In genomic region chr5:115009143-115009542, GRCm38 (mm10) we compare ENCODE assay signal across 18 mouse cellular contexts. TPM values are rescaled to one million over a fixed set of nuclear protein-coding genes. Genes with fewer than 3 reads are reported as not detected.
"Had no signal": no experiment of that assay in that cellular context is flagged by ENCODE, and none has a peak within 500 bp of the region (broad histone marks: within the 10 kb centered on the region; RNA-seq: fewer than 3 reads in every experiment).

No protein-coding gene starts in this region.

- H3K4me3 ChIP-seq: limb, embryonic 12.5 days; lung, embryonic 15.5 days; myocyte; neural tube, embryonic 15.5 days had no signal

- DNase-seq: kidney, adult 8-10 months; kidney, postnatal 36 days; layer of hippocampus, adult 9-11 months; layer of hippocampus, postnatal 36 days; liver; liver, postnatal 0 days; midbrain, embryonic 14.5 days; right cerebral cortex, adult 18-20 months; right cerebral cortex, postnatal 25 days; thymus, adult 18-20 months; thymus, postnatal 14 days had no signal

- H3K9me3 ChIP-seq: limb, embryonic 12.5 days; lung, embryonic 15.5 days; neural tube, embryonic 15.5 days had no signal

- H3K27ac ChIP-seq: kidney, postnatal 0 days; limb, embryonic 12.5 days; lung, embryonic 15.5 days; neural tube, embryonic 15.5 days had no signal

- ATAC-seq: intestine, postnatal 0 days; liver, postnatal 0 days had no signal

- H3K9ac ChIP-seq: limb, embryonic 12.5 days; liver, postnatal 0 days; lung, embryonic 15.5 days; neural tube, embryonic 15.5 days had no signal

- H3K4me2 ChIP-seq: limb, embryonic 12.5 days; lung, embryonic 15.5 days; neural tube, embryonic 15.5 days had no signal

- H3K36me3 ChIP-seq: limb, embryonic 12.5 days; lung, embryonic 15.5 days; neural tube, embryonic 15.5 days had no signal

- H3K27me3 ChIP-seq: limb, embryonic 12.5 days; lung, embryonic 15.5 days; neural tube, embryonic 15.5 days had no signal

RNA-seq across cellular contexts. Expression of gene Hnf1a, which starts 38.2 kb away (rescaled TPM):
- polyA plus RNA-seq: limb, embryonic 12.5 days; midbrain, embryonic 14.5 days; myocyte; neural tube, embryonic 11.5 days had no signal
